Mouse (Mus musculus) olfactory bulb, adult 2 months (tissue): ENCODE measurements at regions not wholly inside any gene's neighbourhood (a gene's known extent, or its start where the extent isn't known, plus 50 kb on each side); places are given as distances from the start of the nearest gene placed in this dataset.

Experiments used
- CTCF ChIP-seq: fragments of 200-500 bp; IDR thresholded peaks from 2 replicates; pipeline ENCODE4 v1.5.1; 2012; ENCODE audit warnings: low read depth, mild to moderate bottlenecking, low read length, moderate library complexity; ENCODE audit not compliant: insufficient read depth
- POLR2A ChIP-seq: fragments of 200-500 bp; IDR thresholded peaks from 2 replicates; pipeline ENCODE4 v1.6.1; 2012; ENCODE audit warnings: mild to moderate bottlenecking, low read depth, low read length, moderate library complexity; ENCODE audit not compliant: insufficient read depth

DNA sequence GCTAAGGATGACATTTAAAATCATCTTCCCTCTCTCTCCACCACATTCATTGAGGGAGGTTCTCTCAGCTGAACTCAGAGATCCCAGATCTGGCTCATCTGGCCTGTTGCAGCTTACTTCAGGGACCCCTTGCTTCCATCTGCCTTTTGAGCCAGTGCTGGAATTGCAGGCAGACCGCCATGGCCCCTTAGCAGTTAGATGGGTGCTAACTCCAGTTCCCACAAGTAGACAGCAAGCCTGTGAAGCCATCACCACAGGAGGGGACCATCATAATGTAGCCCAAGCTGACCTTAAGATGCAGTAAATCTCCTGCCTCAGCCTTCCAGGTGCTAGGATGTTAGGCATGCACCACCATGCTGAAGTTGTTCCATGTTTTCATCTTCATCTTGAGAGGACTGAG, 221.7 kb upstream of the Mphosph6 start:
- TF ChIP-seq CTCF (no peak), POLR2A (no peak)
